Mouse (Mus musculus) layer of hippocampus, adult 18-20 months (tissue): Measurements from ENCODE around the gene Gm13103. TPM values are rescaled to one million over a fixed set of nuclear protein-coding genes. Genes with fewer than 3 reads are reported as not detected.
"Not testable (repeated sequence)": the region's sequence is repeated elsewhere in the genome, so short reads cannot be mapped to it uniquely, and the experiment has no call there.

ENCODE experiments used
- DNase-seq, 2 experiments: peaks; one replicate each; pipeline ENCODE4 v3.0.0; 2022; ENCODE audit warnings: low spot score in 2 of 2
- long read RNA-seq: library from polyadenylated mRNA; stranded (forward); transcript quantifications from one replicate; pipeline ENCODE4 v2.0.0, GENCODE M21; 2021
- total RNA-seq, 2 experiments: library from RNA; stranded (reverse); gene quantifications; 2 replicates each; pipeline ENCODE4 v1.2.3; 2021

Gene Gm13103
- total RNA-seq, result not detected
- long read RNA-seq, result 0 reads

GRCm38 (mm10) chr4:143846197-143846596 lies at the start of gene Gm13103:
Gm13103 (plus strand) TSS chr4:143846497.
- not testable (repeated sequence) for DNase-seq

GRCm38 (mm10) chr4:143815993-143816392 lies 30.3 kb upstream of the Gm13103 start, which contains the start of gene Gm13084:
Gm13084 (minus strand) TSS chr4:143816093.
- DNase-seq, result no peak

GRCm38 (mm10) chr4:143882371-143882770 lies 36.1 kb downstream of the Gm13103 start:
- DNase-seq, result not testable (repeated sequence)

- not testable (repeated sequence) for DNase-seq
These were observed 48.1 kb downstream of the Gm13103 start for GRCm38 (mm10) chr4:143894406-143894805.

- DNase-seq, result not testable (repeated sequence)
These were observed 54.0 kb downstream of the Gm13103 start, which contains the start of gene Pramef6 for GRCm38 (mm10) chr4:143900280-143900679. Pramef6 (minus strand) TSS chr4:143900380.

Other genes with a start within 250 kb of the Gm13103 start
- not detected for gene Gm13083, start 231.5 kb upstream of the Gm13103 start, total RNA-seq
- gene Gm13088, start 189.3 kb upstream of the Gm13103 start, total RNA-seq, result not detected
- gene Gm13089, start 143.8 kb upstream of the Gm13103 start, total RNA-seq, result not detected
- gene Gm13078, start 127.0 kb upstream of the Gm13103 start, total RNA-seq, result not detected
- not detected for gene Gm13023, start 57.1 kb upstream of the Gm13103 start, total RNA-seq
- not detected for gene Gm13084, start 30.4 kb upstream of the Gm13103 start, total RNA-seq
- not detected for gene Pramef6, start 53.9 kb downstream of the Gm13103 start, total RNA-seq
- not detected for gene Pramef25, start 104.5 kb downstream of the Gm13103 start, total RNA-seq
- not detected for gene Gm13101, start 120.5 kb downstream of the Gm13103 start, total RNA-seq
- gene Pramef17, start 147.9 kb downstream of the Gm13103 start, total RNA-seq, result not detected
- gene Pramel4, start 212.6 kb downstream of the Gm13103 start, total RNA-seq, result not detected